Mouse (Mus musculus) kidney, adult 11 months (tissue): ENCODE data around the gene Cd19.

Source experiments
- DNase-seq: peaks from one replicate; pipeline ENCODE4 v3.0.0; 2022

Cd19 gene

DNA sequence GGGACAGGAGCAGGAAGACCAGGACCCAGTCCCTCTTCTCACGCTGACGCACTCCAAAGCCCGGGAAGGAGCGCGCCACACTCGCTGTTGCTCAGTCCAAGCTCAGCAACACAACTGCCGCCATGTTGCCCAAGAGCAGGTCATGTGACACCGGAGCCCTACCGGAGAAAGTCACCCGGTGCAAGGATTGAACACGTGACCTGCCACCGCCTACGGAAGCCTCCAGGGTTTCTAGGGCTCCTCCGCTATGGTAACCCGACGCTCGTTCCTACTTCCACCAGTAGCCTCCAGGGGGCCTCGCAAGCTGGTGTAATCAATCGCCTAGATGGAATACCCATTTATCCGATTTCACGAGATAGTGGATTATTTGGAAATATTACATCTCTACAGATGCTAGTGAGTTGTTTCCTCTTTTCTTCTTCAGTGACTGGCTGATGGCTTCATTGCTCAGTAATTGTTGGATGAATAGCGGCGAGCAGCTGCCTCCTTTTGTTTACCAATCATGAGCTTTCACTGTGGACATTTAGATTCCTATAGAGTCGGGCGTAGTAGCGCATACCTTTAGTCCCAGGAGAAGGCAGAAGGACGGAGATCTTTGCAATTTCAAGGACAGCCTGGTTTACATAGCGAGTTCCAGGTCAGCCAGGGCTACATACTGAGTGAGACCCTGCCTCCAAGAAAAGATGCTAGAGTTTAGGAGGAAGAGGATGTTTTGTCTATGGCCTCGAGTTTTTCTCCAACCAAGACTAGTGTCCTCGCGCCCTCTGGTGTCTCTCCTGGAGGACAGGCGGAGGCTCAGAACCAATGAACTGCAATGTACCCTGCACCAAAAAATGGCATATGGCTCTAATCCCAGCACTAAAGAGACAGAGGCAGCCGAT is 37.2 kb downstream of the Cd19 start, which contains the start of gene Spns1:
TSS of gene Spns1 (minus strand) at position 173 of the 881 bp plus-strand sequence.
- peak; percentile 97 for DNase-seq

GRCm38 (mm10) chr7:126376903-126377277 is 37.8 kb downstream of the Cd19 start:
- no peak for DNase-seq

DNA sequence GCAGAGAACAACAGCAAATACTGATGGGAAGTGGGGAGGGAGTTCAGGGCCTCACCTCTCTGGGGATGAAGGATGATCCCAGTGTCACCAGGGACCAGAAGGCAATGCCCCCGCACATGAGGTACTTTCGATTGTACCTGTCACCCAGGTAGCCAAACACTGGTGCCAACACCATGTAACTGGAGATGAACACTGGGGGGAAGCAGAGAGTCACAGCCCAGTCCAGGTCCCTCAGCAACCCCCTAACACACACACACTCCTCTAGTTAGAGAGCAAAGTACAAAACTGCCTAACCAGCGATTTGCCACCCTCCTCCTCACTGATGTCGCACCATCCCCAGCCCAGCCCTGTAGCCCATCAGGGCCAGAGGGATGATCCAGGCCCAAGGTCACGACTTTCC is 39.7 kb downstream of the Cd19 start:
- no peak for DNase-seq

DNA sequence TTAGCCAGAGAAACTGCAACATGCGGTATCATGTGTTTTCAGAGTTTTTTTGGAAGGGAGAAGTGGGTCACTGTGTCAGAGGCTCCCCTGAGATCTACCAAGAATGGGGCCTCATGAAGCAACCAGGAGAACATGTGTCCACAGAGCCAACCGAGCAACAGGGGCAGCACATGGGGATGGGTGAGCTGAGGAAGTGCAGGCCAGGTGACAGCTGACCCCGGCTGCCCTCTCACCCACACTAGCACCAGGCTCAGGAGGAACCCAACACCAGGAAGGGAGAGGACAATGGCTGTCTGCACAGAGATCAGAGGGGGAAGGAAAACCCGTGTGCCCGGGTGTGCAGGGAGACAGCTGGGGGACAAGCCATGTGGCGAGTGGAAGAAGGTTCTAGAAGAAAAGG is 40.2 kb downstream of the Cd19 start:
- no peak for DNase-seq

DNA sequence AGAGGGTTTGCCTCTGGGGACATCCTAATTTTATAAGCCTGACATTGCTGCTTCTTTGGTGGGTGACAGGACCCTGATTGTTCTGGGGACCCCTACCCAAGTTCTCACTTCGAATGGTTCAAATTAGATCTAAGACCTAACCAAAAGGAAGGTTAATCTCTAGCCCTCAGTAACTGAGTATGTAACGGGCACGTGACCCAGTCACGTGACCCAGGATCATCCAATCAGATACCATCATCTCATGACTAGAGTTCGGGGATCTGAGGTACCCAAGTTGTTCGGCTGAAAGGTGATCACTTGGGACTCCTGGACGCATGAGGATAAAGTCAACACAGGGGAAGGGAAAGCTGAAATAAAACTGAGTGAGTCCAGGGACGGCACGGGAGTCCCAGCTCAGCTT is 41.7 kb downstream of the Cd19 start:
- no peak for DNase-seq

DNA sequence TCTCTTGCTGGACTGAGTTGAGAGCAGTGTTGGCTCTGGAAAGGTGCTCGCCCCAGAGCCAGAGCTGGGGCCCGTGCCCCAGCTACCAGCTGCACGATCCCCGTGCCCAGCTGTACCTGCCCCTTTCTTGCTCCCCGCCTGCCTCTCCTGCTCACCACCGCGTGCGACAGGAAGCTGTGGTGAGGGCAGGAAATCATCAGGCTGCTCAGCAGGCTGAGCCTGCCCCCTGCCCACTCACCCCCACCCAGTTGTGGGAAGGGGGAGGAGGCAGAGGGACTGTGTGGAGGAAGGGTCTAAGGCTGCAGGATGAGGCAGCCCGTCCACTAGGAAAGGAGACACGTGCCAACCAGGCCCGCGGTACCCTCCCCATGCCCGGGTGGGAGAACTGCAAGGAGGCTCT is 45.3 kb downstream of the Cd19 start, which contains the start of gene Lat:
TSS of gene Lat (minus strand) at position 178 of the 400 bp plus-strand sequence.
- DNase-seq, result no peak

GRCm38 (mm10) chr7:126368367-126368766 is 46.3 kb downstream of the Cd19 start:
- DNase-seq, result no peak

DNA sequence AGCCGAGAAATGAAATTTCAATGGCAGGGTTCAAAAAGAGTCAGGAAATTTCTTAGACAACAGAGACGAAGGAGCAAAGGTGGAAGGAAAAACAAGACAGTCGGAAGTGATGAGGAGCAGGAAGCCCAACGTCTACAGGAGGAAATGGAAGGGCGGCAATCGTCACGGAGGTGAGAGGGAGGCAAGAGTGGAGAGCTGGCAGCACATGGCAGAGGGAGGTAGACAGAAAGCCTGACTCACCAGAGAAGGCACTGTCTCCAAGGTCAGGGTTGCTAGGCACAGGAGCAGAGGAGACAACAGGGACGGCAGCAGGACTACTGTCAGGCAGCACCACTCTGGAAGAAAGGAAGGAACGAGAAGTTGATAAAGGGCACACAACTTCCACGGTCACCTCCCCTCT is 47.1 kb downstream of the Cd19 start:
- DNase-seq, result no peak

- DNase-seq, result no peak
Measured at GRCm38 (mm10) chr7:126363038-126363437, 51.7 kb downstream of the Cd19 start.

DNA sequence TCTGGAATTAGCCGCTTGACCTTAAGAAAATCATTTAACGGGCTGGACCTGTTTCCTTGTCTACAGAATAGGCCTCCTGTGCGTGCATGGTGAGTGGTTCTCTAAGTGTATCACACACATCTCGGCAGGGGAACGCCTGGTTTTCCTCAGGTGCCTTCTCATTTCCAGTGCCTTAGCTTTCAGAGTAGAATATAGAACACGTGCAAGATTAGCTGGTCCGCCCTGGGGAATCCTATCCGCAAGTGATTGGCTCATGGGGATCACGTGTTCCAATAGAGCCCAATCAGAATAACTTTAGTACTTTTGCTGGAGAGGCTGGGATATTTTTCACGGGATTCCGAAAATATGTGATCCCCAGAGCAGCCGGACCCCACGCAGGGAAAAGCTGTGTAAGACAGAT is 55.6 kb downstream of the Cd19 start:
- DNase-seq, result no peak
